Mouse (Mus musculus) liver, embryonic 14.5 days (tissue): ENCODE results near the gene Pwp2. TPM values are rescaled to one million over a fixed set of nuclear protein-coding genes. Genes with fewer than 3 reads are reported as not detected.

Experiments
- ATAC-seq: fragments of 200-750 bp; cut with Nextera tagmentation; 2 replicates; pipeline ENCODE4 v1.8.0; 2017; ENCODE audit warnings: moderate number of reproducible peaks, mild to moderate bottlenecking, moderate library complexity; ENCODE audit not compliant: insufficient read depth
- DNase-seq, 3 experiments: peaks; one replicate each; pipeline ENCODE4 v3.0.0-alpha.2; 2012 to 2013; ENCODE audit warnings: low read depth in 3 of 3, low spot score in 3 of 3
- H3K27ac ChIP-seq: fragments of 300-500 bp; sonication (generic); 2 replicates; pipeline ENCODE4 v1.5.1; 2014; ENCODE audit warnings: moderate library complexity, mild to moderate bottlenecking, control low read depth, inconsistent platforms
- H3K27me3 ChIP-seq: fragments of 300-500 bp; sonication (generic); 2 replicates; pipeline ENCODE4 v1.6.1; 2014; ENCODE audit warnings: mild to moderate bottlenecking, low read length, moderate library complexity; ENCODE audit not compliant: control insufficient read depth, insufficient read depth
- H3K36me3 ChIP-seq: fragments of 300-500 bp; sonication (generic); replicated peaks from 2 replicates; pipeline ENCODE4 v1.6.1; 2014; ENCODE audit warnings: low read depth; ENCODE audit not compliant: control insufficient read depth, insufficient read depth
- H3K4me1 ChIP-seq, 2 experiments: fragments of 200-500 bp in 1 of 2; fragments of 300-500 bp in 1 of 2; sonication (generic) in 1 of 2; replicated peaks; 2 replicates each; pipeline ENCODE4 v1.6.1; 2012 to 2014; ENCODE audit warnings: antibody characterized with exemption in 1 of 2, inconsistent platforms in 1 of 2, low read length in 1 of 2; ENCODE audit not compliant: control insufficient read depth in 2 of 2, insufficient read depth in 2 of 2
- H3K4me2 ChIP-seq: fragments of 300-500 bp; sonication (generic); 2 replicates; pipeline ENCODE4 v1.6.1; 2014; ENCODE audit warnings: low read depth, mild to moderate bottlenecking, control low read depth, moderate library complexity
- H3K4me3 ChIP-seq, 2 experiments: fragments of 200-500 bp in 1 of 2; fragments of 300-500 bp in 1 of 2; sonication (generic) in 1 of 2; 2 replicates each; pipeline ENCODE4 v1.5.1; 2012 to 2014; ENCODE audit warnings: low read depth in 2 of 2, low read length in 2 of 2, mild to moderate bottlenecking in 2 of 2, control low read depth in 1 of 2, inconsistent platforms in 1 of 2, moderate library complexity in 1 of 2; ENCODE audit not compliant: insufficient read depth in 1 of 2
- H3K9ac ChIP-seq: fragments of 300-500 bp; sonication (generic); replicated peaks from 2 replicates; pipeline ENCODE4 v1.6.1; 2014; ENCODE audit warnings: mild to moderate bottlenecking, control low read depth, moderate library complexity
- H3K9me3 ChIP-seq: fragments of 300-500 bp; sonication (generic); 2 replicates; pipeline ENCODE4 v1.6.1; 2016; ENCODE audit warnings: low read length, mixed read lengths; ENCODE audit not compliant: control insufficient read depth
- CTCF ChIP-seq: IDR thresholded peaks from 2 replicates; pipeline ENCODE4 v1.5.1; 2016; ENCODE audit warnings: antibody characterized with exemption, low read depth, control low read depth
- EP300 ChIP-seq: IDR thresholded peaks from 2 replicates; pipeline ENCODE4 v1.6.1; 2016; ENCODE audit warnings: antibody characterized with exemption, low read depth
- WGBS: fragments of 180-500 bp; shearing (Covaris S2); extraction: QIAGEN DNeasy Blood & Tissue Kit; methylation state at CpG from one replicate; pipeline ENCODE4 v1.1.7; 2014; ENCODE audit not compliant: insufficient replicate concordance; 5-methylcytosine and 5-hydroxymethylcytosine counted together
- polyA plus RNA-seq, 2 experiments: library from polyadenylated mRNA; depleted of rRNA in 1 of 2; stranded (reverse) in 1 of 2; unstranded in 1 of 2; fragments of >200 nt; fragmentation: Nextera tagmentation in 1 of 2; extraction: Ambion mirVana in 1 of 2; gene quantifications; 2 replicates each; pipeline versions ENCODE4 v1.2.1 to v1.2.3; 2012 to 2014

Gene Pwp2
- polyA plus RNA-seq, 2 experiments, result 7.2 to 7.5 TPM

- DNase-seq (no peak), ATAC-seq (no peak)
- Histone ChIP-seq H3K9me3 (no peaks in the 10 kb centered on the region), H3K9ac (no peak overlapping the region), H3K27ac (no peak overlapping the region), H3K4me1 (no peaks in the 10 kb centered on the region), H3K4me2 (no peak overlapping the region), H3K4me3 (no peak overlapping the region), H3K27me3 (no peaks in the 10 kb centered on the region), H3K36me3 (peaks cover 34% of the 10 kb centered on the region)
- TF ChIP-seq CTCF, result no peak
- no peak for TF ChIP-seq EP300
- 81% methylated on average over 8 of the region's 8 CpGs for WGBS
Measured at GRCm38 (mm10) chr10:78227875-78228559, 43.1 kb upstream of the Pwp2 start.

DNA sequence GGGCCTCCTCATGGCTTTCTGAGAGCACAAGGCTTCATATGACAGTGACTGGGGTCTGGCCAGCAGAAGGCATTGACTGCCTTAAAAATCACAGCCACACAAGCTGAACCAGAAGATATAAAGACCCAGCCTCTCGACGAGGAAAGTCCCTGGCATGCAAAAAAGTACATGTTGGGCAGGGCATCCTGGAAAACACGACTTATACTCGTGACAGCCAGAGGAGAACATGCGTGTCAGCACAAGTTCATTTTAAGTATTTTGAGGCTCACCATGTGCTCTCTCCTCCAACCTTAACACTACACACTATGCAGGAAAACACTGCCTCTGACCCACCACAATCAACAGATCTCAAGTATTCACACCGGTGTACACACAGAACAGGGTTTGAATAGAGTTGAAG lies 39.2 kb upstream of the Pwp2 start:
- 76% methylated on average over 6 of the region's 6 CpGs for WGBS
- Histone ChIP-seq H3K9me3 (no peaks in the 10 kb centered on the region), H3K4me2 (no peak overlapping the region), H3K4me3 (no peak overlapping the region), H3K27me3 (no peaks in the 10 kb centered on the region), H3K36me3 (peaks cover 44% of the 10 kb centered on the region), H3K27ac (no peak overlapping the region), H3K4me1 (peaks cover 4 to 8% of the 10 kb centered on the region in 2 experiments; a peak in 3 of 4 replicates), H3K9ac (no peak overlapping the region)
- no peak for TF ChIP-seq EP300
- no peak for ATAC-seq
- DNase-seq, result no peak

GRCm38 (mm10) chr10:78222908-78223307 lies 38.0 kb upstream of the Pwp2 start:
- no peak overlapping the region for H3K9ac ChIP-seq
- WGBS, result 76% methylated on average over 4 of the region's 4 CpGs

GRCm38 (mm10) chr10:78221315-78221714 lies 36.4 kb upstream of the Pwp2 start:
- WGBS, result 88% methylated on average over 7 of the region's 7 CpGs

More at GRCm38 (mm10) chr10:78222908-78223307, 38.0 kb upstream of the Pwp2 start:
- Histone ChIP-seq H3K27ac (no peak overlapping the region), H3K4me3 (no peak overlapping the region), H3K4me1 (peaks cover 7 to 14% of the 10 kb centered on the region in 2 experiments), H3K27me3 (no peaks in the 10 kb centered on the region), H3K36me3 (peaks cover 41% of the 10 kb centered on the region), H3K4me2 (no peak overlapping the region), H3K9me3 (no peaks in the 10 kb centered on the region)
- ATAC-seq (no peak), DNase-seq (no peak)
- TF ChIP-seq EP300 (no peak), CTCF (no peak)

DNA sequence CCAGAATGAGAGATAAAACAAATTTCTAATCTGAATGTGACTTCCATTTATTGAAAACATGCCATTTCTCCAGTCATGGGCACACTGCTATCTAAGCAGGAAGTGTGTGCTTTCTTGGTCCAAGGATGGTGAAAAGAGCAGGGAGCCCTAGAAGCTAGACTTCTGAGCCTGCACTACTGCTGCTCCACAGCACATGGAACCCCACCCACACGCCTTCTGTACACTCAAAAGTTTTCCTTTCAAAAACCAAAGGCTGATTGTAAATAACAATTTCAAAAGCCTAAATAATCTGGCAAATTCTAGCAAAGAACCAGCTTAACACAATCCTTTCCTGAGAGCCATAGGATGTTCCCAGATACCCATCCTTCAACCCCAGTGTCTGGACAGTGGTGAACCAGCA lies 34.6 kb upstream of the Pwp2 start:
- no peak overlapping the region for H3K9ac ChIP-seq
- DNase-seq (no peak), ATAC-seq (no peak)
- no peaks in the 10 kb centered on the region for H3K27me3 ChIP-seq
- H3K27ac ChIP-seq, result peak overlapping the region; percentile 22; the same call in 1 of the 2 replicates
- WGBS, result 76% methylated on average over 1 of the region's 1 CpGs
- H3K4me3 ChIP-seq, result no peak overlapping the region
- H3K4me2 ChIP-seq, result no peak overlapping the region
- no peaks in the 10 kb centered on the region for H3K9me3 ChIP-seq
- H3K36me3 ChIP-seq, result peaks cover 53% of the 10 kb centered on the region
- TF ChIP-seq CTCF (no peak), EP300 (no peak)
- peaks cover 31 to 41% of the 10 kb centered on the region in 2 experiments for H3K4me1 ChIP-seq

More at GRCm38 (mm10) chr10:78221315-78221714, 36.4 kb upstream of the Pwp2 start:
- TF ChIP-seq CTCF (no peak), EP300 (no peak)
- Histone ChIP-seq H3K27me3 (no peaks in the 10 kb centered on the region), H3K36me3 (peaks cover 39% of the 10 kb centered on the region), H3K4me1 (peaks cover 20 to 28% of the 10 kb centered on the region in 2 experiments), H3K27ac (no peak overlapping the region), H3K4me2 (no peak overlapping the region), H3K9ac (no peak overlapping the region), H3K9me3 (no peaks in the 10 kb centered on the region), H3K4me3 (no peak overlapping the region)
- no peak for ATAC-seq
- no peak for DNase-seq
